Mouse (Mus musculus): ENCODE measurements around the gene Glrp1.

Gene Glrp1

GRCm38 (mm10) chr1:88462484-88462883 lies 47.4 kb downstream of the Glrp1 start:
- 45% methylated on average over 6 of the region's 6 CpGs for WGBS

DNA sequence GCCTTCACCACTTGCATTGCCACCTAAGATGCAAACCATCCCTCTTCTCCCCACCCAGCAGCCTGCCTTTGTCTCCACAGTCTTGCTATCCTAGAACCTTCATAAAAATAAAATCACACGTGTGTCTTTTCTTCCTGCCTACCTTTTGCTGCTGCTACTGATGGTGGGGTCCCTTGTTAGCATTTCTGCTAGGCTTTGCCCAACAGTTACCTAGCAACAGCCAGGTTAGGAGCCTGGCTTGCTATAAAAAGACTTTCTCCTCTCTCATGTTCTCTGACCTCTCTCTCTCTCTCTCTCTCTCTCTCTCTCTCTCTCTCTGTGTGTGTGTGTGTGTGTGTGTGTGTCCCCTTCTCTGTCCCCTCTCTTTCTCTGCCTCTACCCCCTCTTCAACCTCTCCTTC lies 48.8 kb downstream of the Glrp1 start:
- 24% methylated on average over 1 of the region's 1 CpGs for WGBS

GRCm38 (mm10) chr1:88459655-88460054 lies 50.2 kb downstream of the Glrp1 start:
- 80% methylated on average over 5 of the region's 5 CpGs for WGBS

DNA sequence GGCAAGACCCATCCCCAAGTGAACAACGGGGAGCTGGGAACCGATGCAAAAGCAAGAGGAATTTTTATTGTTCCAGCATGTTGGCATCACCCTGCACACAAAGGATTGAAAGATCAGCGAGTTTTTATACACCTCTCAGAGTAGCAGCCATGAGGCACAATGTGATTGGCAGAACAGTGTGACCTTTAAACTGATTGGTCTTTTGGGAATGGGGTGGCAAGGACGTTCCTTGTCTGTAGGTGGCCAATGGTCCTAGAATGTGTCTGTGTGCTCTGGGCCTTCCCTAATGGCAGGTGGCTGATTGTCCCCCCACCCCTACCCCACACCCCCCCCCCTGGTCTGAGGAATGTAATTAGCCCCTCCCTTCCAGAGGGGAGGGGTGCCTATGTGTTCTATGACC lies 50.7 kb downstream of the Glrp1 start:
- 92% methylated on average over 4 of the region's 4 CpGs for WGBS

- WGBS: 63% methylated on average over 14 of the region's 14 CpGs
Observed at GRCm38 (mm10) chr1:88456451-88457072, 53.3 kb downstream of the Glrp1 start.

GRCm38 (mm10) chr1:88455761-88456160 lies 54.1 kb downstream of the Glrp1 start:
- WGBS: 93% methylated on average over 3 of the region's 3 CpGs

DNA sequence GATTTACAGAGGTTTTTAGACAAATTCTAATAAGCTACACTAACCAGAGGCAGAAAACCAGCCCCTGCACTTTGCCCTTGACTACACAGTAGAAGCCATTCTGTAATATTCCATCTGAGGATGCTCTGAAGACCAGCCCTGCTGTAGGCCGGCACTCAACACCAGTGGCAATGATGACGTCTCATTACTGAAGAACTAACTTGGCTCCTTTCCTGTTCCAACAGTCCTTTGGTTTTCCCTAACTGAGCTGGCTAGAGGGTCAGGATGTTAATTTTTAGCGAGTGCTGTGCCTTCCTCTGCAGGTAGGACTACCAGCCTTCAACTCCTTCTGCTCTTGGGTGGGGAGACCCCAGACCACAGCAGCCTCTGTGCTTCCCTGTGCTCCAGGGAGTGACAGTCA lies 55.2 kb downstream of the Glrp1 start:
- WGBS: 62% methylated on average over 3 of the region's 3 CpGs

DNA sequence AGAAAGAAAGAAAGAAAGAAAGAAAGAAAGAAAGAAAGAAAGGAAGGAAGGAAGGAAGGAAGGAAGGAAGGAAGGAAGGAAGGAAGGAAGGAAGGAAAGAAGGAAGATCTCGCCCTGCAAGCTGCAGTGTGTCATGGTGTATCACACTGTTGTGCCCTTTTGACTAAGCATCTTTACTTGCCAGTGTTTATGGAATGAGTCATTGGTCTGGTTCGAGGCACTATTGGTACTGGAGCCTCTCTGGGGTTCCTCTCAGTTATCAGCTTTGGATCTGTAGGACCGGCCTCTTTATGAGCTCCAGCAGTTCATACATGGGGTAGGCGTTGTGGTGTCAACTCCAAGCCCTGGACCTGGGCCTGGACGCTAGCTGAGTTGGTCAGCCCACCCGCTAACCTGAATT lies 57.7 kb downstream of the Glrp1 start:
- WGBS: 90% methylated on average over 6 of the region's 6 CpGs

GRCm38 (mm10) chr1:88450668-88451067 lies 59.2 kb downstream of the Glrp1 start:
- WGBS: 72% methylated on average over 4 of the region's 4 CpGs

Measured in cerebral cortex, adult 2 months (tissue).